Mouse (Mus musculus) kidney, postnatal 4 days (tissue): ENCODE measurements around the gene Snx5.

ENCODE experiments used
- DNase-seq, 2 experiments: peaks; one replicate each; pipeline ENCODE4 v3.0.0; 2021; ENCODE audit warnings: mixed read lengths in 2 of 2

Snx5 gene

GRCm38 (mm10) chr2:144267004-144267730 is 3.5 kb downstream of the Snx5 start:
- no peak for DNase-seq

GRCm38 (mm10) chr2:144265916-144266683 is 4.6 kb downstream of the Snx5 start:
- DNase-seq: no peak

- DNase-seq: no peak
These were observed 5.6 kb downstream of the Snx5 start for GRCm38 (mm10) chr2:144265120-144265488.

- DNase-seq: no peak
These were observed 6.1 kb downstream of the Snx5 start for GRCm38 (mm10) chr2:144264398-144265119.

GRCm38 (mm10) chr2:144262837-144263236 is 7.9 kb downstream of the Snx5 start:
- DNase-seq: no peak

- no peak for DNase-seq
These were observed 20.6 kb downstream of the Snx5 start for GRCm38 (mm10) chr2:144250111-144250510.

GRCm38 (mm10) chr2:144248613-144249376 is 21.9 kb downstream of the Snx5 start:
- no peak for DNase-seq

GRCm38 (mm10) chr2:144247337-144247978 is 23.2 kb downstream of the Snx5 start:
- no peak for DNase-seq

- no peak for DNase-seq
These were observed 24.4 kb downstream of the Snx5 start for GRCm38 (mm10) chr2:144246270-144246669.

- DNase-seq: no peak
These were observed 25.2 kb downstream of the Snx5 start for GRCm38 (mm10) chr2:144245464-144245863.

- no peak for DNase-seq
These were observed 30.4 kb downstream of the Snx5 start for GRCm38 (mm10) chr2:144240095-144240899.

GRCm38 (mm10) chr2:144239318-144239717 is 31.4 kb downstream of the Snx5 start:
- no peak for DNase-seq

GRCm38 (mm10) chr2:144238341-144238740 is 32.4 kb downstream of the Snx5 start:
- DNase-seq: peak in 1 of 2 experiments; percentile 35

- no peak for DNase-seq
These were observed 33.7 kb downstream of the Snx5 start for GRCm38 (mm10) chr2:144236791-144237584.

- no peak for DNase-seq
These were observed 34.9 kb downstream of the Snx5 start for GRCm38 (mm10) chr2:144235776-144236175.

GRCm38 (mm10) chr2:144233534-144233933 is 37.2 kb downstream of the Snx5 start:
- no peak for DNase-seq

- no peak for DNase-seq
These were observed 39.6 kb downstream of the Snx5 start for GRCm38 (mm10) chr2:144231115-144231514.

GRCm38 (mm10) chr2:144230498-144230897 is 40.2 kb downstream of the Snx5 start:
- DNase-seq: peak in 1 of 2 experiments; percentile 34

- DNase-seq: no peak
These were observed 41.1 kb downstream of the Snx5 start for GRCm38 (mm10) chr2:144229647-144230046.
